Mouse (Mus musculus) lung, adult 2 months (tissue): ENCODE results near the gene Mgst3.

Experiments
- CTCF ChIP-seq: fragments of 200-500 bp; IDR thresholded peaks from 2 replicates; pipeline ENCODE4 v1.5.1; 2011; ENCODE audit warnings: mild to moderate bottlenecking, low read length, control low read depth; ENCODE audit not compliant: insufficient read depth
- POLR2A ChIP-seq: fragments of 200-500 bp; IDR thresholded peaks from 2 replicates; pipeline ENCODE4 v1.6.1; 2011; ENCODE audit warnings: low read depth, mild to moderate bottlenecking, control low read depth, low read length, borderline replicate concordance; ENCODE audit errors: extremely low read depth

DNA sequence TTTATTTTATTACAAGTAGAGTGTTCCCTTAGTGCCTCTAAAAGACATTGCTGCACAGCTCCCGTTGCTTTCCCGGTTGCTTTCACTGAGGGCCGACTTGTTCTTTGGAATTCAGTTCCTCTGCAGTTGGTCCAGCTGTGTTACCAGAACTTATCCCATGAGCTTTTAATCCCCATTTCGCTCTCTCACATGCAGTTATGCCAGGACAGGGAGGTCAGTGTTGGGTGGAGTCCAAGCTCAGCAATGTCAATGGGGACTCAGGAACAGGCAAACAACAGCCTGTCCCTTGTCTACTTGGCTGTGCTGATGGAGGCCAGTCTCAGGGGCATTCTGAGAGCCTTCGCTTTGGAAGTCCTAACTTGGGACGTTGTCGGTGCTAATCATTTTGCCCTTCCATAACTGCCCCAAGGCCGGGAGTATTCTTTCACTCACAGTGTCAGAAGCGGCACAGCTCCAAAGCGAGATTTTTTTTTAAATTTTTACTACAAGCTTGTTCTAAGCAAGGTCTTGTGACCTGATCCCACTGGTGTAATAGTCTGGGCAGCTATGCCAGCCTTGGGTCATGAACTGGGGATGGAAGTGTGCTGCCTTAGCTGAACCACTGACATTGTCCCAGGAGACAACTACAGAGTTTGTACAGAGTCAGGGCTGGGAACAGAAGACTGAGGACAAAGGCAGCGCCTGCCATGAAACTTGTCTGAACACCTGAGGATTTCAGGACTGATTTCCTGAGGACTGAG lies 29.0 kb upstream of the Mgst3 start:
- TF ChIP-seq CTCF (no peak), POLR2A (no peak)
